In genomic region chr6:93288421-93288820, GRCm38 (mm10) we compare ENCODE assay signal across 15 mouse cellular contexts.
"Had no signal": no experiment of that assay in that cellular context is flagged by ENCODE, and none has a peak within 500 bp of the region (broad histone marks: within the 10 kb centered on the region; RNA-seq: fewer than 3 reads in every experiment).

No protein-coding gene starts in this region.

- H3K9me3 ChIP-seq: limb, embryonic 15.5 days; midbrain, embryonic 12.5 days had no signal

- ATAC-seq: liver, postnatal 0 days; lung, postnatal 0 days; midbrain, embryonic 16.5 days had no signal

- H3K4me2 ChIP-seq: limb, embryonic 15.5 days; liver, embryonic 11.5 days; lung, embryonic 14.5 days; midbrain, embryonic 12.5 days had no signal

- H3K36me3 ChIP-seq: limb, embryonic 15.5 days; midbrain, embryonic 12.5 days had no signal

- H3K27ac ChIP-seq: kidney, postnatal 0 days; layer of hippocampus, adult 2 months; limb, embryonic 15.5 days; liver, embryonic 14.5 days; macrophage; midbrain, embryonic 12.5 days had no signal

- H3K27me3 ChIP-seq: limb, embryonic 15.5 days; midbrain, embryonic 12.5 days had no signal

- H3K4me1 ChIP-seq: limb, embryonic 15.5 days; midbrain, embryonic 12.5 days had no signal

- H3K4me3 ChIP-seq: layer of hippocampus, adult 2 months; limb, embryonic 15.5 days; midbrain, embryonic 12.5 days had no signal

- DNase-seq: kidney, postnatal 25 days; layer of hippocampus, adult 9-11 months; liver, postnatal 0 days; lung, embryonic 14.5 days; thymus, adult 18-20 months; thymus, postnatal 36 days had no signal

- H3K9ac ChIP-seq: limb, embryonic 15.5 days; liver, embryonic 14.5 days; liver, postnatal 0 days; lung, embryonic 14.5 days; midbrain, embryonic 12.5 days had no signal
